Mouse (Mus musculus) hindbrain, embryonic 15.5 days (tissue): ENCODE data around the gene Cdyl2. TPM values are rescaled to one million over a fixed set of nuclear protein-coding genes. Genes with fewer than 3 reads are reported as not detected.

Experiments
- polyA plus RNA-seq: library from polyadenylated mRNA; unstranded; fragments of >200 nt; fragmentation: Nextera tagmentation; extraction: Ambion mirVana; gene quantifications from 2 replicates; pipeline ENCODE4 v1.2.1, GENCODE M21; 2015

Cdyl2 gene
- polyA plus RNA-seq, 1 experiment from 2014 or later = 10.8 TPM

Other genes with a start within 250 kb of the Cdyl2 start
- 13.8 and 19.5 TPM in 2 replicates for gene Dynlrb2, start 228.0 kb downstream of the Cdyl2 start, polyA plus RNA-seq
- 28.3 and 35.3 TPM in 2 replicates for gene Cmc2, start 188.5 kb upstream of the Cdyl2 start, polyA plus RNA-seq
- 10.1 and 11.1 TPM in 2 replicates for gene Cenpn, start 188.7 kb upstream of the Cdyl2 start, polyA plus RNA-seq
- gene Atmin, start 210.4 kb upstream of the Cdyl2 start, polyA plus RNA-seq = 19.3 and 22.7 TPM in 2 replicates
- gene 1700030J22Rik, start 246.0 kb upstream of the Cdyl2 start, polyA plus RNA-seq = 8.1 and 8.5 TPM in 2 replicates